Mouse (Mus musculus): ENCODE results near the gene Zeb2. TPM values are rescaled to one million over a fixed set of nuclear protein-coding genes. Genes with fewer than 3 reads are reported as not detected.

Gene Zeb2
- polyA plus RNA-seq, 1 experiment from 2014 or later = 37.4 TPM

DNA sequence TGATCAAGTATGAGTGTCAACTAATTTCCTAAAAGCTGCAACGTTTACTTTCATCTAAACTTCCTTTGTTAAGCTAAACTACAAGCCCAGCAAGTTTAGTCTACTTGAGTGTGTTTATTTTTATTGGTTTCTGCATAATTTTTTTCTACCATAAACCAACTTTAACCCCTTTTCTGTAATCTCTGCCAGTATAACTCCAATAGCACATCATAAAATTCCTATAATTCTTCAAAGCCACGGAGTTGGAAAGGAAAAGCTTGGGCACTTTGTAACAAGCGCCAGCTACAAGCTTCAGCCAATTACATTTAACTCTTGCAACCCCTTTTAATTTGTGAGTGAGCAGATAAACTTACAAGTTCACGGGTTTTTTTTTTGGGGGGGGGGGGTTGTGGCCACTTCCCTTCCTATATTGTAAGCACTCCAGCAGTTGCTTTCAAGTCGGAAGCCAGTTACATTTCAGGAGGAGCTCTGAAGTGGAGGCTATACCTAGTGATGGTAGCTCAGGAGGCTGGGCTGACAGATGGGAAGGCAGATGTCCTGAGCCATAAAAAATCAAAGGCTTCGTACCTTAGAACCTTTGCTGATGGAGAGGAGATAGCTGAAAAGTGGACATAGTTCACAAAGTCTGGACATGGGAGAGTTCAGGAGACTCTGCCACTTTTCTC lies 46.5 kb downstream of the Zeb2 start:
- Histone ChIP-seq H3K9me3 (no peaks in the 10 kb centered on the region), H3K4me1 (replicated peaks) (0 out of 2 replicates have a peak, but pooled peaks cover 4% of the 10 kb centered on the region), H3K27ac (no peak overlapping the region), H3K36me3 (no peaks in the 10 kb centered on the region), H3K9ac (no peak overlapping the region), H3K27me3 (replicated peaks) (no peaks in the 10 kb centered on the region), H3K4me2 (replicated peaks) (no peak overlapping the region), H3K4me3 (replicated peaks) (no peak overlapping the region)
- 47% methylated on average over 6 of the region's 6 CpGs for WGBS
- no peak for ATAC-seq

DNA sequence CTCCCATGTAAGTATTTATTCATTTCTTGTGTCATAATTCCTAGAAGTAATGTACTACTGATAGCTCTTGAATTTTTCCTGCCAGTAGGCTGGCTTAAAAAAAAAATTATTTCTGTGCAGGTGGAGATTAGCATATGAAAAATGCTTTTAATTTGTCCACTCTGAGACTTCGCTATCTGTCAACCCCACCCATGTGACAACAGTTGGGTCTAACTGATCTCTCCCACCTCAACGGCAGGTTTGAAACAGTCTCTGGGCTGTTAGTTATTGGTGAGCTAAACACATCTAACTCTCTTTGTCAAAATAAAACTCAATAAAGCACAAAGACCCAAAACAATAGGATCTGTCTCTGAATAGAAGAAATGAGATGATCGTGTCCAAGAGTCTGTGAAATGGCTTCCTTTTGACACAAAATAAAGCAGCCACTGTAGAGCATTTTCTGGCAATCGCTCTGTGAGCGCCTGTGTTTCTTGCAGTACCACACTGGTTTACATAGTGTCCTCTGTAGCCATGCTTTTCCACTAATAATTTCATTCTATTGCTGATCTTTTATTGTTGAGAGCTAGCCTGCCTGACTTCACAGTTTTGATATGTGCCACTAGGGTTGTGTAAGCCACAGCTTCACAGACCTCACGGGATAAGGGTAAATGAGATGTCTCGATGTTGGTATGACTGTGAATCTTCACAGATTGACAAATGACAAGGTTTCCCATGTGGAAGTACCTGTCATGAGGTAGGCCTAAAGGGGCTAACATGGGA lies 48.2 kb downstream of the Zeb2 start:
- Histone ChIP-seq H3K27ac (no peak overlapping the region), H3K9me3 (no peaks in the 10 kb centered on the region), H3K36me3 (no peaks in the 10 kb centered on the region), H3K4me1 (replicated peaks) (0 out of 2 replicates have a peak, but pooled peaks cover 4% of the 10 kb centered on the region), H3K9ac (no peak overlapping the region), H3K27me3 (replicated peaks) (no peaks in the 10 kb centered on the region), H3K4me3 (replicated peaks) (no peak overlapping the region), H3K4me2 (replicated peaks) (no peak overlapping the region)
- 88% methylated on average over 7 of the region's 7 CpGs for WGBS
- ATAC-seq = no peak

DNA sequence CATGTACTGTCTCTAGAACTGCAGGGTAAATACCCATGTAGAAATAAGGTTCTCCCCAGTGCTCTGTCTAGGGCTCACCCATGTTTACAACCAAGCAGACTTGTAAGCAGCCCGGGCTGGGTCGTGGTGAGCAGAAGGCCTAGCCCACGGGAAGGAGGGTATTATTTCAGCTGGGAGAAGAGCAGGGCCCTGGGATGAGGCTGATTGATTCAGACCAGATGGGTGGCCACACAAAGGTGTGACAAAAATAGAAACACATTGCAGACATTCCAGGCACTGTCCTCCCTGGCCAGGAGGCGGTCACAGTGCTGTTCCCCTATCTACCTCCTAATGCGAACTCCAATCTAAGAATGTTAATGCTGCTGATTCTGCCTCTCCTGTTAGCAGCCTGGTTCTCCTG lies 50.1 kb downstream of the Zeb2 start:
- no peak for ATAC-seq
- Histone ChIP-seq H3K4me1 (replicated peaks) (0 out of 2 replicates have a peak, but pooled peaks cover 4% of the 10 kb centered on the region), H3K27ac (no peak overlapping the region)

DNA sequence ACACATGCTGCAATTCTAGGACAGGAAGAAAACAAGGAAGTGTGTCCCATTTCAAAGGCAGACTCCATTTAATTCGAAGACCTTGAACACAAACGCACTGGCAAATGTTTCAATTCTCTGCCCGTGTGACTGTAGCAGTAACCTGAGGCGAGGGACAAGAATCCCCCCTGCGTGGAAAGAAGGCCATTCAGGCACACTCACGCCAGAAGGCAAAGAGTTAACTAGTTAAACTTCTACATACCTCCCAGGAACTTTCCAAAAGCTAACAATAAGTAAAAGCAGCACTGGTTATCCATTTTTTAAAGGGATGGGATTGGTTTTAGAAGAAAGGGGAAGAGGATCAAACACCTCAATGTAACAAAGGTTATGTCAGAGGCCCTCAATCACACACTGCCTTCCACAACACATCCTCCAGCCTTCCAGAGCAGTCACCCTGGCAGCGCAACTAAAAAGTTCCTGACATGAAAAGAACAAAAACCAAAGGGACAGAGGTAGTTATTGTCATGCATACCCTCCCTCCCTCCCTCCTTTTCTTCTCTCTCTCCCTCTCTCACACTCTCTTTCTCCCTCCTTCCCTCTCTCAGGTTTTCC lies 53.8 kb downstream of the Zeb2 start:
- 48% methylated on average over 7 of the region's 7 CpGs for WGBS
- H3K9me3 ChIP-seq = no peaks in the 10 kb centered on the region
- no peak overlapping the region for H3K4me3 ChIP-seq (replicated peaks)
- ATAC-seq = no peak
- H3K4me2 ChIP-seq (replicated peaks) = no peak overlapping the region
- H3K36me3 ChIP-seq = no peaks in the 10 kb centered on the region
- peaks cover 8% of the 10 kb centered on the region; the same call in 1 of the 2 replicates for H3K4me1 ChIP-seq (replicated peaks)
- no peaks in the 10 kb centered on the region for H3K27me3 ChIP-seq (replicated peaks)
- H3K9ac ChIP-seq = no peak overlapping the region
- no peak overlapping the region for H3K27ac ChIP-seq

More for the DNA sequence above, 50.1 kb downstream of the Zeb2 start:
- Histone ChIP-seq H3K9ac (no peak overlapping the region), H3K4me3 (replicated peaks) (no peak overlapping the region), H3K9me3 (no peaks in the 10 kb centered on the region), H3K36me3 (no peaks in the 10 kb centered on the region), H3K4me2 (replicated peaks) (no peak overlapping the region), H3K27me3 (replicated peaks) (no peaks in the 10 kb centered on the region)
- 44% methylated on average over 5 of the region's 5 CpGs for WGBS

DNA sequence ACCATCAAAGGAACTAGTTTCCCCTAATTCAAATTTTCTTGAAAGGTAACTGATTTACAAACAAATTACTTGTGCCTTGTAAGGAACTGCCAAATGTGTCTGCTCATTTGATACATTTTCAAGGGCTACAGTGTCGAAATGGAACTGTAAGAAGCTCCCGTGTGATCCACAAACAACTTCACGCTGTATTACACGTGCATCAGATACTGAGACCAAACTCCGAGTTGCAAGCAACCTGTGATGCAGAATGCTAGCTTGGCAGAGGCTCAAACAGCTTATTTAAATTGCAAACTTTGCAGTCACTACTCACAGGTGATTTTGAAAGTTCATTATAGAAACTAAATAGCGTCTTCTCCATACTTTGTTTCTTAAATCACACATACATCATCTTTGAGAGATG lies 55.1 kb downstream of the Zeb2 start:
- WGBS = 78% methylated on average over 6 of the region's 6 CpGs
- H3K4me1 ChIP-seq (replicated peaks) = peaks cover 5% of the 10 kb centered on the region; the same call in 1 of the 2 replicates
- H3K27me3 ChIP-seq (replicated peaks) = no peaks in the 10 kb centered on the region
- no peak overlapping the region for H3K27ac ChIP-seq
- no peaks in the 10 kb centered on the region for H3K9me3 ChIP-seq
- H3K4me3 ChIP-seq (replicated peaks) = no peak overlapping the region
- no peak overlapping the region for H3K9ac ChIP-seq
- no peak overlapping the region for H3K4me2 ChIP-seq (replicated peaks)
- ATAC-seq = no peak
- no peaks in the 10 kb centered on the region for H3K36me3 ChIP-seq

DNA sequence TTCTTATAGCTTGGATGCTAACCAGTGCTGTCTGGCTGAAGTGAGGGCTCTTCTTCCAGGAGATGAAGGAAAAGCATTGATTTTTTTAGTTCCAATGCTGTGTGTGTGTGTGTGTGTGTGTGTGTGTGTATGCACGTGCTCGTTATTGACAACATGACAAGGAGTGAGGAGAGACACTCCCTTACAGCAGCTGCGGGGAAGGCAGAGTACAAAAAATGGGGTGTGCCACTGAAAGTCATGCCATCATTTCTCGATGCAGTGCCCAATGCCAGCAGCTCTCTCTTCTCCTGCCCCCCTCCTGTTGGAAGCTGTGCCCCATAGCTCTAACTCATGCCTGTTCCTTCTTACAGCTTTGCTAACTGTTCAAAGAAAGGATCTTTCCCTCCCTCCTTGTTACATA lies 56.4 kb downstream of the Zeb2 start:
- no peaks in the 10 kb centered on the region for H3K9me3 ChIP-seq
- no peaks in the 10 kb centered on the region for H3K27me3 ChIP-seq (replicated peaks)
- no peak overlapping the region for H3K27ac ChIP-seq
- no peak overlapping the region for H3K4me3 ChIP-seq (replicated peaks)
- H3K36me3 ChIP-seq = no peaks in the 10 kb centered on the region
- no peak for ATAC-seq
- peaks cover 3% of the 10 kb centered on the region; the same call in 1 of the 2 replicates for H3K4me1 ChIP-seq (replicated peaks)
- WGBS = 70% methylated on average over 4 of the region's 4 CpGs
- no peak overlapping the region for H3K9ac ChIP-seq
- no peak overlapping the region for H3K4me2 ChIP-seq (replicated peaks)

DNA sequence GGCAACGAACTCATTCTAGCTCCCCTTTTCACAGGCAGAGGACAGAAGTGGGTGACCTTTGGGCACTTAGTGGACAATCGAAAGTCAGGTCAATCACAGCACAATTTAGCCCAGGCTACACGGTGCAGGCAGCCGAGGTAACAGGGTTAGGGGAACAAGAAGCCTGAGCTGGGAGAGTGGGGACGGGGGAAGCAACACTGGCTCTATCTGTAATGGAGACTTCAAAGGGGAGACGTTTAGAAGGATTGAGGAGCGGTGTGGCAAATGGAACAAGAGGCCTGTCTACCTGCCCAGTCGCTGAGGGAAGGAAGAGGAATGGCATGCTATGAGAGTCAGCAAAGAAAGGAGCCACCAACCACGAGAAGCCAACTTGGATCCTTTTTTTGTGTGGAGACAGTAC lies 57.0 kb downstream of the Zeb2 start:
- Histone ChIP-seq H3K4me1 (replicated peaks) (peaks cover 3% of the 10 kb centered on the region; the same call in 1 of the 2 replicates), H3K27ac (no peak overlapping the region), H3K4me3 (replicated peaks) (no peak overlapping the region), H3K9ac (no peak overlapping the region), H3K9me3 (no peaks in the 10 kb centered on the region), H3K4me2 (replicated peaks) (no peak overlapping the region), H3K27me3 (replicated peaks) (no peaks in the 10 kb centered on the region), H3K36me3 (no peaks in the 10 kb centered on the region)
- no peak for ATAC-seq
- WGBS = 78% methylated on average over 9 of the region's 9 CpGs

DNA sequence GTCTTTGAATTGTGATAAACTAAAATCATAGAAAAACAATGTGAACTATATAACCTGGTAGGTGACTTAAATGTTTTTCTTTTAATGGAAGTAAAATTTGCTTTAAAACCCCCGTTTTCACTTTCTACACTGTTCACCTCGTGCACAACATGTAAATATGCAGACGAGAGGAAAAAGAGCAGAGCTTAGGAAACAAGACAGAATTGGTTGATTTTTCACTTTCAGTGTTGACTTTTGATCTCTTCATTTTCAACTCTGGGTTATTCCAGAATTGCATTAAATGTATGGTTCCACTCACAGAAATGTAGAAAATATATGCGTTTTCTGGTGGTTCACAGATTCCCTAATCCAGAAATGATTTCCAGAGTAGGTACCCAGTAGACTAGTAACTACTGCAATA lies 57.6 kb downstream of the Zeb2 start:
- Histone ChIP-seq H3K4me1 (replicated peaks) (peaks cover 4% of the 10 kb centered on the region; the same call in 1 of the 2 replicates), H3K27me3 (replicated peaks) (no peaks in the 10 kb centered on the region), H3K9me3 (no peaks in the 10 kb centered on the region), H3K27ac (no peak overlapping the region), H3K36me3 (no peaks in the 10 kb centered on the region), H3K4me3 (replicated peaks) (no peak overlapping the region), H3K4me2 (replicated peaks) (no peak overlapping the region), H3K9ac (no peak overlapping the region)
- WGBS = 82% methylated on average over 4 of the region's 4 CpGs
- ATAC-seq = no peak

DNA sequence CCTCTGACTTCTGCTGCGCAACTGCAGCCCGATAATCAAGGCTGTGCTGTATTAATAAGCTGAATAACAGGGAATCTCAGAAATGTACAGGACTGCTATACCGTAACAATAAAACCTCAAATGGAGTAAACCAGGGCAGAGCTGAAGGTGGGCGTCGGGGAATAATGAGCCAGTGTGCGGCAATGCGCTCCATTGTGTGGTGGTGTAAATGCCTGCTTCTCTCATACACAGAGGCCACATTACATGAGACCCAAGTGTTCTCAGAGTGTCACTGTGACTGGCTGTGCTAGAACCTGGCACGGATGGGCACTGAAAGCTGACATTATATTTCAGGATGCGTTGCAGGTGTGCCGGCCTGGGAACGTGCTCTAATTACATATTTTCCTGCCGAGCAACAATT lies 58.2 kb downstream of the Zeb2 start:
- ATAC-seq = no peak

DNA sequence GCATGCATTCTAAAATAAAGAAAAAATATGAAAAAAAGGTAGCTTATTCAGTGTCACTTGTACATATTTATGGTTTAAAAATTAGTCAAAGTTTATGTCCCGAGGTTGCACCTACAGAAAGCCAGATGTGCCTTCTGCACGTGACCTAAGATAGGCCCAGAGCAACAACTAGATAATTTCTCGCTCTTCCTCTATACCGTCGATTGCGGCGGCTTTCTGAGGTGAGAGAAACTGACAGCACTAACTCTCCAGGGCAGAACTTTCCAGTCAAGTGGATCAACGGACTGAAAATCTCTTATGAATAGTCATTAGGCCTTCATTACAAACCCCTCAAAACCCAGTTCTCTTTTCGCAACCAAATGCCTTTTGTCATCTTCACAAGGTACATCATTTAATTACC lies 59.0 kb downstream of the Zeb2 start:
- no peaks in the 10 kb centered on the region for H3K36me3 ChIP-seq
- ATAC-seq = no peak
- no peaks in the 10 kb centered on the region for H3K9me3 ChIP-seq
- H3K27me3 ChIP-seq (replicated peaks) = no peaks in the 10 kb centered on the region
- H3K4me2 ChIP-seq (replicated peaks) = no peak overlapping the region
- H3K9ac ChIP-seq = no peak overlapping the region
- no peak overlapping the region for H3K27ac ChIP-seq
- H3K4me3 ChIP-seq (replicated peaks) = no peak overlapping the region
- H3K4me1 ChIP-seq (replicated peaks) = peaks cover 6% of the 10 kb centered on the region; the same call in 1 of the 2 replicates
- 88% methylated on average over 9 of the region's 9 CpGs for WGBS

More for the DNA sequence above, 58.2 kb downstream of the Zeb2 start:
- H3K27me3 ChIP-seq (replicated peaks) = no peaks in the 10 kb centered on the region
- H3K27ac ChIP-seq = no peak overlapping the region
- H3K9ac ChIP-seq = no peak overlapping the region
- no peak overlapping the region for H3K4me3 ChIP-seq (replicated peaks)
- no peaks in the 10 kb centered on the region for H3K9me3 ChIP-seq
- WGBS = 91% methylated on average over 12 of the region's 12 CpGs
- no peak overlapping the region for H3K4me2 ChIP-seq (replicated peaks)
- H3K4me1 ChIP-seq (replicated peaks) = peaks cover 6% of the 10 kb centered on the region; the same call in 1 of the 2 replicates
- H3K36me3 ChIP-seq = no peaks in the 10 kb centered on the region

DNA sequence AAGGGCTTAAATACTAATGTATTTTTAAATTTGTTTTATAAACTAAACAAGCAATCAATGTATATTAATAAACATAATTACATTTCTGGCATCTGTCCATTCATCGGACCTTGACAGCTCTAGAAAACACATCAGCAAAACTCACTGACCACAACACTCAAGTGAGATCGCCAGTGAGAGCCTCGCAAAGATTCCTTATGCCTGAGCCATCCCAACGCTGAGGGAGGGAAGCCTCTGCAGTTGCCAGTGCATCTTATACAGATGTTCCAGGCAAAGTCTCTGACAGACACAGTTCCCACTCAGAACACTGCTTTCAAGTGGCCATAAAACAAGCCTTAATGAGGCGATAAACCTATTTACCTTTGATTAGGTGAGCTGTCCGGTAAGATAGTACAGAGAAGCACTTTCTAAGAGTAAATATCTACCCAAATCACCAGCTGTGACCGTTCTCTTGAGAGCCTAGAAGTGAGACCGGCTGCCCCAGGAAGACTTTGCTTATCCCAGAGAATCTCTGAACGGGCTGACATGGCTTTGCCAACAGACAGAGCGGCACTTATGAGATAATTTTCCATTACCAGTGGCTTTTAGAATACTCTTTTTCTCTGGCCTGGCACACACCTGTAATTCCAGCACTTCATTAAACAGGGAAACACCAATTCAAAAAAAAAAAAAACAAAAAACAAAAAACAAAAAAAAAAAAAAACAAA lies 60.2 kb downstream of the Zeb2 start:
- H3K27ac ChIP-seq = no peak overlapping the region
- no peaks in the 10 kb centered on the region for H3K36me3 ChIP-seq
- no peaks in the 10 kb centered on the region for H3K27me3 ChIP-seq (replicated peaks)
- H3K9ac ChIP-seq = no peak overlapping the region
- H3K4me3 ChIP-seq (replicated peaks) = no peak overlapping the region
- H3K4me2 ChIP-seq (replicated peaks) = no peak overlapping the region
- ATAC-seq = no peak
- H3K9me3 ChIP-seq = no peaks in the 10 kb centered on the region
- WGBS = 40% methylated on average over 10 of the region's 10 CpGs
- H3K4me1 ChIP-seq (replicated peaks) = peaks cover 6% of the 10 kb centered on the region; the same call in 1 of the 2 replicates

DNA sequence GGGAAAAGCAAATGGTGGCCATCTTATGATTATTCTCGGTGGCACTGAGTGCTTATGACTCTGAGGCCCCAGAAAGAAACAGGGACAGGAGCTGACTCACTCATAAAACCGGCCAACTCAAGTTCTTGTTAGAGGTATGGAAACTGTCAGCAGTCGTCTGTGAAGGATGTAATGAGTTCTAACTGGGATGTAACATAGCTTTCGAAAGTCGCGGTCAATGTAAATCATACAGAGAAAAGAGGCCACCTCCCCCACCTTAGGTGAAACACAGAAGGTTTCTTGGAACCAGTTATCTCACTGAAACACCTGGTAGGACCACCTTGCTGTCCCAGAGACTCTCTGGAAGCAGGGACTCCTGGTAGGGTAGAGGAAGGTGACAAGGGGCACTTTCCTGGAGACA lies 61.3 kb downstream of the Zeb2 start:
- Histone ChIP-seq H3K27ac (no peak overlapping the region), H3K4me1 (replicated peaks) (peaks cover 6% of the 10 kb centered on the region; the same call in 1 of the 2 replicates)
- ATAC-seq = no peak

More for the DNA sequence above, 61.3 kb downstream of the Zeb2 start:
- 61% methylated on average over 6 of the region's 6 CpGs for WGBS
- no peak overlapping the region for H3K4me3 ChIP-seq (replicated peaks)
- no peaks in the 10 kb centered on the region for H3K9me3 ChIP-seq
- H3K27me3 ChIP-seq (replicated peaks) = no peaks in the 10 kb centered on the region
- no peak overlapping the region for H3K4me2 ChIP-seq (replicated peaks)
- no peaks in the 10 kb centered on the region for H3K36me3 ChIP-seq
- H3K9ac ChIP-seq = no peak overlapping the region

Data from intestine, embryonic 15.5 days (tissue).